Mouse (Mus musculus): ENCODE results near the gene Klf2. TPM values are rescaled to one million over a fixed set of nuclear protein-coding genes. Genes with fewer than 3 reads are reported as not detected.

The Klf2 gene
- polyA plus RNA-seq, 1 experiment from 2014 or later: 6.0 TPM

GRCm38 (mm10) chr8:72312926-72313518 is 5.8 kb upstream of the Klf2 start:
- DNase-seq (ENCODE audit: low spot score) (no peak), ATAC-seq (ENCODE audit: insufficient read depth, low FRiP score, low TSS enrichment) (no peak)
- WGBS: 83% methylated on average over 3 of the region's 3 CpGs
- Histone ChIP-seq H3K27me3 (ENCODE audit: control insufficient read depth, insufficient read depth, low read length) (no peaks in the 10 kb centered on the region), H3K4me2 (ENCODE audit: low read depth) (no peak overlapping the region), H3K9ac (ENCODE audit: low read length) (no peak overlapping the region), H3K36me3 (ENCODE audit: control insufficient read depth, insufficient read depth, low read length) (no peaks in the 10 kb centered on the region), H3K9me3 (ENCODE audit: control insufficient read depth, low read length) (no peaks in the 10 kb centered on the region), H3K27ac (ENCODE audit: low read depth, low read length) (no peak overlapping the region), H3K4me3 (ENCODE audit: low read depth, low read length) (no peak overlapping the region), H3K4me1 (ENCODE audit: control insufficient read depth, insufficient read depth, low read length) (no peaks in the 10 kb centered on the region; the same call in 1 of the 2 replicates)

- Histone ChIP-seq H3K9ac (ENCODE audit: low read length) (no peak overlapping the region), H3K4me3 (ENCODE audit: low read depth, low read length) (no peak overlapping the region), H3K4me1 (ENCODE audit: control insufficient read depth, insufficient read depth, low read length) (peaks cover 8% of the 10 kb centered on the region), H3K36me3 (ENCODE audit: control insufficient read depth, insufficient read depth, low read length) (no peaks in the 10 kb centered on the region), H3K27me3 (ENCODE audit: control insufficient read depth, insufficient read depth, low read length) (peaks cover 24% of the 10 kb centered on the region), H3K9me3 (ENCODE audit: control insufficient read depth, low read length) (no peaks in the 10 kb centered on the region), H3K27ac (ENCODE audit: low read depth, low read length) (no peak overlapping the region), H3K4me2 (ENCODE audit: low read depth) (no peak overlapping the region)
- 37% methylated on average over 10 of the region's 10 CpGs for WGBS
- no peak for ATAC-seq (ENCODE audit: insufficient read depth, low FRiP score, low TSS enrichment)
- DNase-seq (ENCODE audit: low spot score): no peak
These were observed 2.7 kb upstream of the Klf2 start for GRCm38 (mm10) chr8:72316053-72316695.

- 44% methylated on average over 5 of the region's 5 CpGs for WGBS
- no peak overlapping the region for H3K4me3 ChIP-seq (ENCODE audit: low read depth, low read length)
- H3K9ac ChIP-seq (ENCODE audit: low read length): no peak overlapping the region
- DNase-seq (ENCODE audit: low spot score) (no peak), ATAC-seq (ENCODE audit: insufficient read depth, low FRiP score, low TSS enrichment) (no peak)
- H3K4me2 ChIP-seq (ENCODE audit: low read depth): no peak overlapping the region
- peaks cover 27% of the 10 kb centered on the region for H3K27me3 ChIP-seq (ENCODE audit: control insufficient read depth, insufficient read depth, low read length)
- peaks cover 8% of the 10 kb centered on the region for H3K4me1 ChIP-seq (ENCODE audit: control insufficient read depth, insufficient read depth, low read length)
- H3K27ac ChIP-seq (ENCODE audit: low read depth, low read length): no peak overlapping the region
- H3K36me3 ChIP-seq (ENCODE audit: control insufficient read depth, insufficient read depth, low read length): no peaks in the 10 kb centered on the region
- H3K9me3 ChIP-seq (ENCODE audit: control insufficient read depth, low read length): no peaks in the 10 kb centered on the region
These were observed 1.0 kb upstream of the Klf2 start for GRCm38 (mm10) chr8:72317741-72318301.

GRCm38 (mm10) chr8:72319397-72319796 is 564 bp downstream of the Klf2 start:
- Histone ChIP-seq H3K4me2 (ENCODE audit: low read depth) (peak overlapping the region; percentile 86), H3K27me3 (ENCODE audit: control insufficient read depth, insufficient read depth, low read length) (peaks cover 29% of the 10 kb centered on the region)
- DNase-seq (ENCODE audit: low spot score): peak; percentile 23

GRCm38 (mm10) chr8:72319921-72320802 is 1.3 kb downstream of the Klf2 start:
- no peak for DNase-seq (ENCODE audit: low spot score)
- peak overlapping the region; percentile 54; the same call in 1 of the 2 replicates for H3K9ac ChIP-seq (ENCODE audit: low read length)
- ATAC-seq (ENCODE audit: insufficient read depth, low FRiP score, low TSS enrichment): no peak
- no peaks in the 10 kb centered on the region for H3K36me3 ChIP-seq (ENCODE audit: control insufficient read depth, insufficient read depth, low read length)
- peak overlapping the region; percentile 46 for H3K4me3 ChIP-seq (ENCODE audit: low read depth, low read length)
- H3K9me3 ChIP-seq (ENCODE audit: control insufficient read depth, low read length): no peaks in the 10 kb centered on the region
- peak overlapping the region; percentile 86 for H3K4me2 ChIP-seq (ENCODE audit: low read depth)
- peaks cover 8% of the 10 kb centered on the region for H3K4me1 ChIP-seq (ENCODE audit: control insufficient read depth, insufficient read depth, low read length)
- H3K27ac ChIP-seq (ENCODE audit: low read depth, low read length): no peak overlapping the region
- peaks cover 29% of the 10 kb centered on the region for H3K27me3 ChIP-seq (ENCODE audit: control insufficient read depth, insufficient read depth, low read length)
- 8% methylated on average over 47 of the region's 55 CpGs for WGBS

More at GRCm38 (mm10) chr8:72319397-72319796, 564 bp downstream of the Klf2 start:
- Histone ChIP-seq H3K27ac (ENCODE audit: low read depth, low read length) (peak overlapping the region; percentile 14; the same call in 1 of the 2 replicates), H3K9me3 (ENCODE audit: control insufficient read depth, low read length) (no peaks in the 10 kb centered on the region), H3K36me3 (ENCODE audit: control insufficient read depth, insufficient read depth, low read length) (no peaks in the 10 kb centered on the region), H3K4me3 (ENCODE audit: low read depth, low read length) (peak overlapping the region; percentile 46), H3K9ac (ENCODE audit: low read length) (peak overlapping the region; percentile 54), H3K4me1 (ENCODE audit: control insufficient read depth, insufficient read depth, low read length) (peaks cover 8% of the 10 kb centered on the region)
- WGBS: 1% methylated on average over 44 of the region's 48 CpGs
- peak; percentile 26; the same call in 1 of the 2 replicates for ATAC-seq (ENCODE audit: insufficient read depth, low FRiP score, low TSS enrichment)

- ATAC-seq (ENCODE audit: insufficient read depth, low FRiP score, low TSS enrichment): no peak
- WGBS: 57% methylated on average over 25 of the region's 25 CpGs
- no peaks in the 10 kb centered on the region for H3K36me3 ChIP-seq (ENCODE audit: control insufficient read depth, insufficient read depth, low read length)
- H3K9ac ChIP-seq (ENCODE audit: low read length): no peak overlapping the region
- H3K9me3 ChIP-seq (ENCODE audit: control insufficient read depth, low read length): no peaks in the 10 kb centered on the region
- H3K27ac ChIP-seq (ENCODE audit: low read depth, low read length): no peak overlapping the region
- peaks cover 29% of the 10 kb centered on the region for H3K27me3 ChIP-seq (ENCODE audit: control insufficient read depth, insufficient read depth, low read length)
- DNase-seq (ENCODE audit: low spot score): no peak
- peaks cover 8% of the 10 kb centered on the region for H3K4me1 ChIP-seq (ENCODE audit: control insufficient read depth, insufficient read depth, low read length)
- H3K4me2 ChIP-seq (ENCODE audit: low read depth): 0 out of 2 replicates have a peak overlapping the region, but pooled peaks have one; percentile 2
- no peak overlapping the region for H3K4me3 ChIP-seq (ENCODE audit: low read depth, low read length)
These were observed 2.2 kb downstream of the Klf2 start for GRCm38 (mm10) chr8:72320803-72321583.

- Histone ChIP-seq H3K9me3 (ENCODE audit: control insufficient read depth, low read length) (no peaks in the 10 kb centered on the region), H3K4me1 (ENCODE audit: control insufficient read depth, insufficient read depth, low read length) (peaks cover 8% of the 10 kb centered on the region), H3K27ac (ENCODE audit: low read depth, low read length) (no peak overlapping the region), H3K4me3 (ENCODE audit: low read depth, low read length) (no peak overlapping the region), H3K9ac (ENCODE audit: low read length) (no peak overlapping the region), H3K36me3 (ENCODE audit: control insufficient read depth, insufficient read depth, low read length) (no peaks in the 10 kb centered on the region), H3K4me2 (ENCODE audit: low read depth) (no peak overlapping the region), H3K27me3 (ENCODE audit: control insufficient read depth, insufficient read depth, low read length) (peaks cover 29% of the 10 kb centered on the region)
- DNase-seq (ENCODE audit: low spot score) (no peak), ATAC-seq (ENCODE audit: insufficient read depth, low FRiP score, low TSS enrichment) (no peak)
- WGBS: 95% methylated on average over 20 of the region's 20 CpGs
These were observed 3.0 kb downstream of the Klf2 start for GRCm38 (mm10) chr8:72321635-72322441.

Measured in neural tube, embryonic 11.5 days (tissue).